Mouse (Mus musculus): ENCODE measurements around the gene Ptgs1. TPM values are rescaled to one million over a fixed set of nuclear protein-coding genes. Genes with fewer than 3 reads are reported as not detected.
"Not testable (repeated sequence)": the region's sequence is repeated elsewhere in the genome, so short reads cannot be mapped to it uniquely, and the experiment has no call there.

The Ptgs1 gene
- 6.5 and 9.3 TPM in 2 replicates for polyA plus RNA-seq (2012; rRNA removed)

GRCm38 (mm10) chr2:36230366-36230765 is at the start of gene Ptgs1:
Gene Ptgs1 (plus strand): TSS chr2:36230426.
- no peak for TF ChIP-seq POLR2A (IDR thresholded peaks at IDR 0.05; ENCODE audit: borderline replicate concordance, insufficient read depth, low read length)
- no peak for TF ChIP-seq CTCF (IDR thresholded peaks at IDR 0.05; ENCODE audit: borderline replicate concordance, insufficient read depth, low read depth, low read length)
- Histone ChIP-seq H3K27me3 (ENCODE audit: control insufficient read depth, insufficient read depth, low read length) (no peaks in the 10 kb centered on the region), H3K4me3 (replicated peaks; ENCODE audit: insufficient read depth, low read depth, low read length) (peak within 1 kb of the TSS; percentile 40), H3K4me1 (ENCODE audit: control insufficient read depth, insufficient read depth, low read length) (peaks cover 10% of the 10 kb centered on the region), H3K27ac (ENCODE audit: insufficient read depth, low read length) (no peak within 1 kb of the TSS)
- peak in 1 of 2 experiments; percentile 24 for DNase-seq
- 1% methylated on average over 18 of the region's 18 CpGs for WGBS

GRCm38 (mm10) chr2:36181587-36182368 is 48.4 kb upstream of the Ptgs1 start:
- 85% methylated on average over 4 of the region's 4 CpGs for WGBS
- not testable (repeated sequence) for H3K27me3 ChIP-seq (ENCODE audit: control insufficient read depth, insufficient read depth, low read length); H3K4me1 ChIP-seq (ENCODE audit: control insufficient read depth, insufficient read depth, low read length); DNase-seq; H3K4me3 ChIP-seq (replicated peaks; ENCODE audit: insufficient read depth, low read depth, low read length); H3K27ac ChIP-seq (ENCODE audit: insufficient read depth, low read length)

GRCm38 (mm10) chr2:36183278-36183677 is 46.9 kb upstream of the Ptgs1 start:
- Histone ChIP-seq H3K27me3 (ENCODE audit: control insufficient read depth, insufficient read depth, low read length) (no peaks in the 10 kb centered on the region), H3K4me1 (ENCODE audit: control insufficient read depth, insufficient read depth, low read length) (no peaks in the 10 kb centered on the region), H3K4me3 (replicated peaks; ENCODE audit: insufficient read depth, low read depth, low read length) (no peak overlapping the region), H3K27ac (ENCODE audit: insufficient read depth, low read length) (no peak overlapping the region)
- no peak for DNase-seq
- 14% methylated on average over 2 of the region's 2 CpGs for WGBS
- no peak for TF ChIP-seq POLR2A (IDR thresholded peaks at IDR 0.05; ENCODE audit: borderline replicate concordance, insufficient read depth, low read length)
- TF ChIP-seq CTCF (IDR thresholded peaks at IDR 0.05; ENCODE audit: borderline replicate concordance, insufficient read depth, low read depth, low read length) = no peak

- no peak overlapping the region for H3K4me3 ChIP-seq (replicated peaks; ENCODE audit: insufficient read depth, low read depth, low read length)
- H3K27me3 ChIP-seq (ENCODE audit: control insufficient read depth, insufficient read depth, low read length) = no peaks in the 10 kb centered on the region
- DNase-seq = no peak
- no peak overlapping the region for H3K27ac ChIP-seq (ENCODE audit: insufficient read depth, low read length)
- 91% methylated on average over 2 of the region's 2 CpGs for WGBS
- TF ChIP-seq CTCF (IDR thresholded peaks at IDR 0.05; ENCODE audit: borderline replicate concordance, insufficient read depth, low read depth, low read length) = no peak
- TF ChIP-seq POLR2A (IDR thresholded peaks at IDR 0.05; ENCODE audit: borderline replicate concordance, insufficient read depth, low read length) = no peak
- H3K4me1 ChIP-seq (ENCODE audit: control insufficient read depth, insufficient read depth, low read length) = no peaks in the 10 kb centered on the region
Observed at GRCm38 (mm10) chr2:36184192-36184591, 46.0 kb upstream of the Ptgs1 start.

- 31% methylated on average over 6 of the region's 6 CpGs for WGBS
- DNase-seq = no peak
- Histone ChIP-seq H3K4me1 (ENCODE audit: control insufficient read depth, insufficient read depth, low read length) (no peaks in the 10 kb centered on the region), H3K4me3 (replicated peaks; ENCODE audit: insufficient read depth, low read depth, low read length) (no peak overlapping the region), H3K27me3 (ENCODE audit: control insufficient read depth, insufficient read depth, low read length) (no peaks in the 10 kb centered on the region), H3K27ac (ENCODE audit: insufficient read depth, low read length) (no peak overlapping the region)
- TF ChIP-seq POLR2A (IDR thresholded peaks at IDR 0.05; ENCODE audit: borderline replicate concordance, insufficient read depth, low read length) = no peak
- no peak for TF ChIP-seq CTCF (IDR thresholded peaks at IDR 0.05; ENCODE audit: borderline replicate concordance, insufficient read depth, low read depth, low read length)
Observed at GRCm38 (mm10) chr2:36184876-36185275, 45.4 kb upstream of the Ptgs1 start.

GRCm38 (mm10) chr2:36189200-36189599 is 41.0 kb upstream of the Ptgs1 start:
- H3K4me3 ChIP-seq (replicated peaks; ENCODE audit: insufficient read depth, low read depth, low read length); H3K4me1 ChIP-seq (ENCODE audit: control insufficient read depth, insufficient read depth, low read length); H3K27me3 ChIP-seq (ENCODE audit: control insufficient read depth, insufficient read depth, low read length); DNase-seq: not testable (repeated sequence)
- H3K27ac ChIP-seq (ENCODE audit: insufficient read depth, low read length) = 0 out of 2 replicates have a peak overlapping the region, but pooled peaks have one; percentile 30
- WGBS = 28% methylated on average over 6 of the region's 6 CpGs

- DNase-seq = no peak
- WGBS = 59% methylated on average over 12 of the region's 12 CpGs
- TF ChIP-seq CTCF (IDR thresholded peaks at IDR 0.05; ENCODE audit: borderline replicate concordance, insufficient read depth, low read depth, low read length) (no peak), POLR2A (IDR thresholded peaks at IDR 0.05; ENCODE audit: borderline replicate concordance, insufficient read depth, low read length) (no peak)
- Histone ChIP-seq H3K4me1 (ENCODE audit: control insufficient read depth, insufficient read depth, low read length) (no peaks in the 10 kb centered on the region), H3K27ac (ENCODE audit: insufficient read depth, low read length) (no peak overlapping the region), H3K27me3 (ENCODE audit: control insufficient read depth, insufficient read depth, low read length) (no peaks in the 10 kb centered on the region), H3K4me3 (replicated peaks; ENCODE audit: insufficient read depth, low read depth, low read length) (no peak overlapping the region)
Observed at GRCm38 (mm10) chr2:36191098-36191941, 38.9 kb upstream of the Ptgs1 start.

- DNase-seq = no peak
- TF ChIP-seq CTCF (IDR thresholded peaks at IDR 0.05; ENCODE audit: borderline replicate concordance, insufficient read depth, low read depth, low read length) (no peak), POLR2A (IDR thresholded peaks at IDR 0.05; ENCODE audit: borderline replicate concordance, insufficient read depth, low read length) (no peak)
- Histone ChIP-seq H3K4me3 (replicated peaks; ENCODE audit: insufficient read depth, low read depth, low read length) (no peak overlapping the region), H3K27me3 (ENCODE audit: control insufficient read depth, insufficient read depth, low read length) (0 out of 2 replicates have a peak, but pooled peaks cover 2% of the 10 kb centered on the region), H3K4me1 (ENCODE audit: control insufficient read depth, insufficient read depth, low read length) (no peaks in the 10 kb centered on the region), H3K27ac (ENCODE audit: insufficient read depth, low read length) (no peak overlapping the region)
- WGBS = 56% methylated on average over 3 of the region's 3 CpGs
Observed at GRCm38 (mm10) chr2:36197021-36197420, 33.2 kb upstream of the Ptgs1 start.
